Mouse (Mus musculus) embryonic fibroblast, embryonic 13.5 days (primary cell): ENCODE measurements at regions not wholly inside any gene's neighbourhood (a gene's known extent, or its start where the extent isn't known, plus 50 kb on each side); places are given as distances from the start of the nearest gene placed in this dataset.

Source experiments
- CTCF ChIP-seq: IDR thresholded peaks from 2 replicates; pipeline ENCODE4 v1.5.1; 2011; ENCODE audit warnings: mild to moderate bottlenecking, control low read depth, low read length, moderate library complexity, borderline replicate concordance; ENCODE audit not compliant: insufficient read depth
- POLR2A ChIP-seq: IDR thresholded peaks from 2 replicates; pipeline ENCODE4 v1.6.1; 2011; ENCODE audit warnings: low read depth, mild to moderate bottlenecking, control low read depth, low read length, moderate library complexity

- no peak for TF ChIP-seq CTCF
- no peak for TF ChIP-seq POLR2A
Measured at GRCm38 (mm10) chr10:97159831-97160575, 319.4 kb upstream of the Dcn start.
